Mouse (Mus musculus) megakaryocyte, embryonic 14.5 days (primary cell): ENCODE results near the gene Prf1. TPM values are rescaled to one million over a fixed set of nuclear protein-coding genes. Genes with fewer than 3 reads are reported as not detected.

Source experiments
- H3K27me3 ChIP-seq: replicated peaks from 2 replicates; pipeline ENCODE3; 2012; ENCODE audit warnings: inconsistent platforms
- H3K36me3 ChIP-seq: replicated peaks from 2 replicates; pipeline ENCODE3; 2012; ENCODE audit warnings: low read length, inconsistent platforms, mixed read lengths
- H3K4me1 ChIP-seq: 2 replicates; pipeline ENCODE4 v1.6.1; 2012; ENCODE audit warnings: inconsistent platforms
- H3K4me3 ChIP-seq: replicated peaks from 2 replicates; pipeline ENCODE3; 2012; ENCODE audit warnings: moderate library complexity, mild to moderate bottlenecking, inconsistent platforms
- H3K9me3 ChIP-seq: 2 replicates; pipeline ENCODE4 v1.6.1; 2012; ENCODE audit warnings: inconsistent platforms
- FLI1 ChIP-seq: IDR thresholded peaks from 2 replicates; pipeline ENCODE4 v1.6.1; 2012; ENCODE audit warnings: low read length, inconsistent platforms, mixed read lengths
- GATA1 ChIP-seq: IDR thresholded peaks from 3 replicates; pipeline ENCODE4 v1.6.1; 2012; ENCODE audit warnings: mixed read lengths, low read length, inconsistent platforms, borderline replicate concordance
- polyA plus RNA-seq: library from polyadenylated mRNA; stranded (reverse); fragments of >175 nt; gene quantifications from 2 replicates; pipeline ENCODE4 v1.2.3, GENCODE M21; 2012; ENCODE audit warnings: low replicate concordance; ENCODE audit not compliant: insufficient read depth

Prf1 gene
- polyA plus RNA-seq, 1 experiment = not detected

- Histone ChIP-seq H3K4me1 (no peaks in the 10 kb centered on the region), H3K36me3 (no peaks in the 10 kb centered on the region), H3K27me3 (peaks cover 44% of the 10 kb centered on the region), H3K4me3 (no peak overlapping the region), H3K9me3 (peaks cover 9% of the 10 kb centered on the region)
- TF ChIP-seq GATA1 (no peak), FLI1 (no peak)
Observed at GRCm38 (mm10) chr10:61336137-61336536, 38.5 kb downstream of the Prf1 start.

- no peak overlapping the region for H3K4me3 ChIP-seq
- TF ChIP-seq FLI1 = no peak
- no peak for TF ChIP-seq GATA1
- peaks cover 40% of the 10 kb centered on the region for H3K27me3 ChIP-seq
- no peaks in the 10 kb centered on the region for H3K36me3 ChIP-seq
- H3K9me3 ChIP-seq = peaks cover 9% of the 10 kb centered on the region
- H3K4me1 ChIP-seq = peaks cover 2% of the 10 kb centered on the region; the same call in 1 of the 2 replicates
Observed at GRCm38 (mm10) chr10:61336592-61336991, 39.0 kb downstream of the Prf1 start.

GRCm38 (mm10) chr10:61337665-61338064 lies 40.0 kb downstream of the Prf1 start:
- TF ChIP-seq GATA1 (no peak), FLI1 (no peak)
- no peaks in the 10 kb centered on the region for H3K36me3 ChIP-seq
- H3K4me1 ChIP-seq = peaks cover 6% of the 10 kb centered on the region; the same call in 1 of the 2 replicates
- peaks cover 5% of the 10 kb centered on the region for H3K9me3 ChIP-seq
- H3K27me3 ChIP-seq = peaks cover 47% of the 10 kb centered on the region
- H3K4me3 ChIP-seq = no peak overlapping the region

- TF ChIP-seq FLI1 (no peak), GATA1 (no peak)
- Histone ChIP-seq H3K36me3 (no peaks in the 10 kb centered on the region), H3K27me3 (peaks cover 43% of the 10 kb centered on the region), H3K9me3 (no peaks in the 10 kb centered on the region), H3K4me1 (peaks cover 6% of the 10 kb centered on the region; the same call in 1 of the 2 replicates), H3K4me3 (no peak overlapping the region)
Observed at GRCm38 (mm10) chr10:61339216-61339615, 41.6 kb downstream of the Prf1 start.

GRCm38 (mm10) chr10:61340247-61340646 lies 42.6 kb downstream of the Prf1 start:
- Histone ChIP-seq H3K9me3 (no peaks in the 10 kb centered on the region), H3K4me1 (peaks cover 6% of the 10 kb centered on the region; the same call in 1 of the 2 replicates), H3K27me3 (peaks cover 41% of the 10 kb centered on the region), H3K4me3 (no peak overlapping the region), H3K36me3 (no peaks in the 10 kb centered on the region)
- TF ChIP-seq GATA1 (no peak), FLI1 (no peak)

GRCm38 (mm10) chr10:61341045-61341444 lies 43.4 kb downstream of the Prf1 start:
- no peaks in the 10 kb centered on the region for H3K36me3 ChIP-seq
- H3K4me1 ChIP-seq = peaks cover 6% of the 10 kb centered on the region; the same call in 1 of the 2 replicates
- no peak overlapping the region for H3K4me3 ChIP-seq
- no peak for TF ChIP-seq FLI1
- H3K27me3 ChIP-seq = peaks cover 45% of the 10 kb centered on the region
- H3K9me3 ChIP-seq = no peaks in the 10 kb centered on the region

GRCm38 (mm10) chr10:61341557-61341956 lies 43.9 kb downstream of the Prf1 start:
- Histone ChIP-seq H3K9me3 (no peaks in the 10 kb centered on the region), H3K36me3 (no peaks in the 10 kb centered on the region), H3K27me3 (peaks cover 49% of the 10 kb centered on the region), H3K4me1 (peaks cover 6% of the 10 kb centered on the region; the same call in 1 of the 2 replicates), H3K4me3 (no peak overlapping the region)
- TF ChIP-seq GATA1 = no peak
- no peak for TF ChIP-seq FLI1

- Histone ChIP-seq H3K4me1 (peaks cover 6% of the 10 kb centered on the region; the same call in 1 of the 2 replicates), H3K9me3 (no peaks in the 10 kb centered on the region)
- TF ChIP-seq GATA1 (no peak), FLI1 (no peak)
Observed at GRCm38 (mm10) chr10:61342750-61343149, 45.1 kb downstream of the Prf1 start.

GRCm38 (mm10) chr10:61343950-61344349 lies 46.3 kb downstream of the Prf1 start:
- Histone ChIP-seq H3K4me3 (no peak overlapping the region), H3K27me3 (peaks cover 63% of the 10 kb centered on the region), H3K9me3 (peaks cover 9% of the 10 kb centered on the region), H3K36me3 (no peaks in the 10 kb centered on the region), H3K4me1 (peaks cover 6% of the 10 kb centered on the region; the same call in 1 of the 2 replicates)
- no peak for TF ChIP-seq FLI1

More at GRCm38 (mm10) chr10:61342750-61343149, 45.1 kb downstream of the Prf1 start:
- Histone ChIP-seq H3K27me3 (peaks cover 57% of the 10 kb centered on the region), H3K4me3 (no peak overlapping the region), H3K36me3 (no peaks in the 10 kb centered on the region)

- H3K4me3 ChIP-seq = no peak overlapping the region
- TF ChIP-seq GATA1 (no peak), FLI1 (no peak)
- H3K27me3 ChIP-seq = peaks cover 65% of the 10 kb centered on the region
- H3K9me3 ChIP-seq = peaks cover 21% of the 10 kb centered on the region
- peaks cover 6% of the 10 kb centered on the region; the same call in 1 of the 2 replicates for H3K4me1 ChIP-seq
- H3K36me3 ChIP-seq = no peaks in the 10 kb centered on the region
Observed at GRCm38 (mm10) chr10:61345179-61345578, 47.5 kb downstream of the Prf1 start.

GRCm38 (mm10) chr10:61346374-61346773 lies 48.7 kb downstream of the Prf1 start:
- H3K27me3 ChIP-seq = peaks cover 61% of the 10 kb centered on the region
- peaks cover 25% of the 10 kb centered on the region for H3K9me3 ChIP-seq
- TF ChIP-seq FLI1 = no peak
- no peak for TF ChIP-seq GATA1
- H3K4me1 ChIP-seq = peaks cover 6% of the 10 kb centered on the region; the same call in 1 of the 2 replicates
- H3K4me3 ChIP-seq = no peak overlapping the region
- H3K36me3 ChIP-seq = no peaks in the 10 kb centered on the region
